Mouse (Mus musculus): ENCODE results near the gene Grpr. TPM values are rescaled to one million over a fixed set of nuclear protein-coding genes. Genes with fewer than 3 reads are reported as not detected.

Gene Grpr
- total and polyA plus RNA-seq, 3 experiments: not detected

- no peak for DNase-seq (ENCODE audit: extremely low read depth)
- Histone ChIP-seq H3K27me3 (replicated peaks) (no peaks in the 10 kb centered on the region), H3K79me2 (replicated peaks; ENCODE audit: control insufficient read depth, extremely low read depth, insufficient read depth, poor library complexity, severe bottlenecking) (no peaks in the 10 kb centered on the region), H3K4me3 (replicated peaks in 1 of 3; ENCODE audit: low read depth in 2 of 3, low read length in 2 of 3, poor library complexity in 1 of 3) (no peak overlapping the region), H3K4me1 (ENCODE audit: control insufficient read depth in 1 of 2, insufficient read depth in 2 of 2) (no peaks in the 10 kb centered on the region), H3K9me3 (replicated peaks; ENCODE audit: low read length) (no peaks in the 10 kb centered on the region), H3K4me2 (ENCODE audit: insufficient read depth, low read depth, poor library complexity, severe bottlenecking) (no peak overlapping the region), H3K27ac (ENCODE audit: insufficient read depth, low read depth) (no peak overlapping the region), H3K36me3 (replicated peaks in 1 of 2; ENCODE audit: control insufficient read depth in 1 of 2, insufficient read depth in 1 of 2, low read length in 1 of 2) (no peaks in the 10 kb centered on the region), H3K9ac (ENCODE audit: insufficient read depth, low read depth) (no peak overlapping the region)
- in situ Hi-C loops (cut with MboI; ENCODE audit: low pct_ligation_motif_present, low pct_unique_long_range_greater_than_20kb, low sequenced_read_pairs): no loop called here
- dilution Hi-C loops (cut with MboI; ENCODE audit: extremely low pct_ligation_motif_present, extremely low pct_unique_long_range_greater_than_20kb, low sequenced_read_pairs): no loop called here
- TF ChIP-seq RAD21 (IDR thresholded peaks at IDR 0.05; ENCODE audit: low read depth, low read length): no peak
- no peak for TF ChIP-seq NRF1 (IDR thresholded peaks at IDR 0.05; ENCODE audit: low read depth, low read length)
- no peak for TF ChIP-seq USF1 (IDR thresholded peaks at IDR 0.05; ENCODE audit: low read depth, low read length)
- no peak for TF ChIP-seq E2F4 (IDR thresholded peaks at IDR 0.05; ENCODE audit: insufficient replicate concordance, low read depth, low read length)
- no peak for TF ChIP-seq MYC (IDR thresholded peaks at IDR 0.05; ENCODE audit: low read depth, low read length)
- no peak for TF ChIP-seq TBP (conservative IDR thresholded peaks at IDR 0.05; ENCODE audit: low read depth, low read length)
- no peak for TF ChIP-seq MEF2A (IDR thresholded peaks at IDR 0.05; ENCODE audit: borderline replicate concordance, low read depth, low read length)
- TF ChIP-seq MAZ (IDR thresholded peaks at IDR 0.05; ENCODE audit: low read depth, low read length): no peak
- TF ChIP-seq TCF12 (IDR thresholded peaks at IDR 0.05; ENCODE audit: low read depth, low read length): no peak
- no peak for TF ChIP-seq JUN (IDR thresholded peaks at IDR 0.05; ENCODE audit: insufficient read depth, low read depth, low read length)
- TF ChIP-seq SIN3A (IDR thresholded peaks at IDR 0.05; ENCODE audit: low read length): no peak
- no peak for TF ChIP-seq ZMIZ1 (IDR thresholded peaks at IDR 0.05; ENCODE audit: low read depth, low read length)
- TF ChIP-seq SMC3 (IDR thresholded peaks at IDR 0.05; ENCODE audit: low read depth, low read length): no peak
These were observed 30.4 kb downstream of the Grpr start for GRCm38 (mm10) chrX:163518963-163519541.

- dilution Hi-C loops (cut with MboI; ENCODE audit: extremely low pct_ligation_motif_present, extremely low pct_unique_long_range_greater_than_20kb, low sequenced_read_pairs): no loop called here
- no peak for DNase-seq (ENCODE audit: extremely low read depth)
These were observed 37.7 kb downstream of the Grpr start for GRCm38 (mm10) chrX:163511766-163512165.

More at GRCm38 (mm10) chrX:163511766-163512165, 37.7 kb downstream of the Grpr start:
- Histone ChIP-seq H3K4me1 (ENCODE audit: control insufficient read depth in 1 of 2, insufficient read depth in 2 of 2) (no peaks in the 10 kb centered on the region), H3K27ac (ENCODE audit: insufficient read depth, low read depth) (no peak overlapping the region), H3K9me3 (replicated peaks; ENCODE audit: low read length) (no peaks in the 10 kb centered on the region), H3K27me3 (replicated peaks) (no peaks in the 10 kb centered on the region), H3K4me3 (replicated peaks in 1 of 3; ENCODE audit: low read depth in 2 of 3, low read length in 2 of 3, poor library complexity in 1 of 3) (no peak overlapping the region), H3K9ac (ENCODE audit: insufficient read depth, low read depth) (no peak overlapping the region), H3K36me3 (replicated peaks in 1 of 2; ENCODE audit: control insufficient read depth in 1 of 2, insufficient read depth in 1 of 2, low read length in 1 of 2) (no peaks in the 10 kb centered on the region), H3K4me2 (ENCODE audit: insufficient read depth, low read depth, poor library complexity, severe bottlenecking) (no peak overlapping the region), H3K79me2 (replicated peaks; ENCODE audit: control insufficient read depth, extremely low read depth, insufficient read depth, poor library complexity, severe bottlenecking) (no peaks in the 10 kb centered on the region)
- in situ Hi-C loops (cut with MboI; ENCODE audit: low pct_ligation_motif_present, low pct_unique_long_range_greater_than_20kb, low sequenced_read_pairs): no loop called here
- TF ChIP-seq CHD1 (IDR thresholded peaks at IDR 0.05; ENCODE audit: low read depth, low read length) (no peak), GABPA (IDR thresholded peaks at IDR 0.05; ENCODE audit: insufficient replicate concordance, low read depth, low read length) (no peak), USF2 (conservative IDR thresholded peaks at IDR 0.05; ENCODE audit: low read depth, low read length) (no peak), MAX (IDR thresholded peaks at IDR 0.05; ENCODE audit: low read length) (no peak), HCFC1 (IDR thresholded peaks at IDR 0.05; ENCODE audit: low read depth, low read length) (no peak), MAFK (IDR thresholded peaks at IDR 0.05; ENCODE audit: insufficient replicate concordance, low read length) (no peak), PAX5 (IDR thresholded peaks at IDR 0.05; ENCODE audit: low read length) (no peak), KAT2A (IDR thresholded peaks at IDR 0.05; ENCODE audit: insufficient replicate concordance, low read length) (no peak), ZC3H11A (IDR thresholded peaks at IDR 0.05; ENCODE audit: low read depth, low read length) (no peak), ELF1 (IDR thresholded peaks at IDR 0.05; ENCODE audit: low read depth, low read length) (no peak), MXI1 (IDR thresholded peaks at IDR 0.05; ENCODE audit: low read depth, low read length) (no peak), MYC (IDR thresholded peaks at IDR 0.05; ENCODE audit: low read depth, low read length) (no peak), RCOR1 (conservative IDR thresholded peaks at IDR 0.05; ENCODE audit: low read depth, low read length) (no peak), JUND (conservative IDR thresholded peaks at IDR 0.05; ENCODE audit: low read depth, low read length) (no peak)
